Comparison of ENCODE assay signal across 8 mouse cellular contexts in genomic region chr19:10294631-10295562, GRCm38 (mm10). TPM values are rescaled to one million over a fixed set of nuclear protein-coding genes. Genes with fewer than 3 reads are reported as not detected.
DNase-seq lines count a peak whose midpoint lies in the region; ATAC-seq and TF ChIP-seq lines count a peak whose summit lies in the region.

No protein-coding gene starts in this region.

- no peak for ATAC-seq in intestine, postnatal 0 days
- peak; percentile 16; the same call in 1 of the 2 replicates for ATAC-seq in liver, embryonic 16.5 days (ENCODE audit: low read depth)
- no peak for ATAC-seq in stomach, embryonic 16.5 days (ENCODE audit: insufficient read depth, low FRiP score)

- peak overlapping the region; percentile 23; the same call in 1 of the 2 replicates for H3K9ac ChIP-seq in ES-Bruce4 (ENCODE audit: low read depth, poor library complexity, severe bottlenecking)
- H3K9ac ChIP-seq in heart, adult 2 months (ENCODE audit: low read depth, low read length) = peak overlapping the region; percentile 10; the same call in 1 of the 2 replicates
- H3K9ac ChIP-seq in intestine, postnatal 0 days (ENCODE audit: low read depth, low read length) = no peak overlapping the region
- H3K9ac ChIP-seq in liver, embryonic 16.5 days (ENCODE audit: low read depth, low read length) = no peak overlapping the region
- peak overlapping the region; percentile 57 for H3K9ac ChIP-seq in stomach, embryonic 16.5 days (ENCODE audit: low read length)

- H3K27ac ChIP-seq in ES-Bruce4 (ENCODE audit: insufficient read depth, low read length) = no peak overlapping the region
- H3K27ac ChIP-seq in bone marrow macrophage, adult 2 months (ENCODE audit: insufficient read depth, low read depth, low read length) = peak overlapping the region; percentile 56
- H3K27ac ChIP-seq in heart, adult 2 months = peak overlapping the region; percentile 78
- peak overlapping the region; percentile 66 for H3K27ac ChIP-seq in intestine, postnatal 0 days (ENCODE audit: low read depth, low read length)
- peak overlapping the region; percentile 25; the same call in 1 of the 2 replicates for H3K27ac ChIP-seq in liver, embryonic 16.5 days (ENCODE audit: low read length)
- H3K27ac ChIP-seq in stomach, embryonic 16.5 days (ENCODE audit: low read length) = peak overlapping the region; percentile 96

- no peaks in the 10 kb centered on the region for H3K79me2 ChIP-seq in heart, adult 2 months (replicated peaks; ENCODE audit: control insufficient read depth, insufficient read depth, low read length)

- H3K36me3 ChIP-seq in ES-Bruce4 (ENCODE audit: control insufficient read depth, insufficient read depth, low read length, poor library complexity, severe bottlenecking) = no peaks in the 10 kb centered on the region
- no peaks in the 10 kb centered on the region for H3K36me3 ChIP-seq in heart, adult 2 months (ENCODE audit: control insufficient read depth, insufficient read depth, low read length)
- H3K36me3 ChIP-seq in intestine, postnatal 0 days (ENCODE audit: control insufficient read depth, insufficient read depth) = no peaks in the 10 kb centered on the region
- H3K36me3 ChIP-seq in liver, embryonic 16.5 days (ENCODE audit: control insufficient read depth, insufficient read depth) = no peaks in the 10 kb centered on the region
- H3K36me3 ChIP-seq in stomach, embryonic 16.5 days (ENCODE audit: control insufficient read depth, insufficient read depth, low read length) = no peaks in the 10 kb centered on the region

- DNase-seq in heart, adult 2 months = peak; percentile 66 to 76
- DNase-seq in ovary, postnatal 10 days (ENCODE audit: low spot score) = no peak
- DNase-seq in left cerebral cortex, adult 11 months (ENCODE audit: low spot score) = no peak

- H3K27me3 ChIP-seq in ES-Bruce4 (ENCODE audit: control insufficient read depth, insufficient read depth, low read length, poor library complexity, severe bottlenecking) = no peaks in the 10 kb centered on the region
- H3K27me3 ChIP-seq in heart, adult 2 months (ENCODE audit: control insufficient read depth, insufficient read depth, low read length) = no peaks in the 10 kb centered on the region
- H3K27me3 ChIP-seq in intestine, postnatal 0 days (replicated peaks; ENCODE audit: control insufficient read depth, insufficient read depth, low read length) = no peaks in the 10 kb centered on the region
- no peaks in the 10 kb centered on the region for H3K27me3 ChIP-seq in liver, embryonic 16.5 days (ENCODE audit: control insufficient read depth, insufficient read depth, low read depth, low read length)
- H3K27me3 ChIP-seq in stomach, embryonic 16.5 days (ENCODE audit: control insufficient read depth, insufficient read depth, low read length) = no peaks in the 10 kb centered on the region

- no peaks in the 10 kb centered on the region for H3K4me1 ChIP-seq in ES-Bruce4 (ENCODE audit: control insufficient read depth, insufficient read depth, low read length)
- H3K4me1 ChIP-seq in bone marrow macrophage, adult 2 months (ENCODE audit: control insufficient read depth, insufficient read depth, low read length) = peaks cover 55% of the 10 kb centered on the region
- H3K4me1 ChIP-seq in heart, adult 2 months (ENCODE audit: control insufficient read depth, insufficient read depth, low read length) = peaks cover 33% of the 10 kb centered on the region
- H3K4me1 ChIP-seq in intestine, postnatal 0 days (replicated peaks; ENCODE audit: control insufficient read depth, insufficient read depth, low read length) = peaks cover 28% of the 10 kb centered on the region
- peaks cover 4% of the 10 kb centered on the region for H3K4me1 ChIP-seq in liver, embryonic 16.5 days (ENCODE audit: control insufficient read depth, low read depth, low read length)
- H3K4me1 ChIP-seq in stomach, embryonic 16.5 days (ENCODE audit: control insufficient read depth, insufficient read depth, low read length) = peaks cover 66% of the 10 kb centered on the region

- TF ChIP-seq EP300 in ES-Bruce4 (IDR thresholded peaks at IDR 0.05; ENCODE audit: insufficient read depth, low read depth, low read length) = no peak
- TF ChIP-seq EP300 in heart, adult 2 months (IDR thresholded peaks at IDR 0.05; ENCODE audit: insufficient read depth, low read depth, low read length) = 0 out of 2 replicates have a peak, but pooled peaks have one; percentile 26

- TF ChIP-seq CTCF in ES-Bruce4 (IDR thresholded peaks at IDR 0.05; ENCODE audit: low read depth, low read length) = no peak
- no peak for TF ChIP-seq CTCF in bone marrow macrophage, adult 2 months (IDR thresholded peaks at IDR 0.05; ENCODE audit: low read depth, low read length)
- TF ChIP-seq CTCF in heart, adult 2 months (IDR thresholded peaks at IDR 0.05) = no peak
- TF ChIP-seq CTCF in intestine, postnatal 0 days (IDR thresholded peaks at IDR 0.05; ENCODE audit: low read depth) = peak; percentile 30; the same call in 1 of the 2 replicates

- H3K4me2 ChIP-seq in intestine, postnatal 0 days (replicated peaks; ENCODE audit: low read depth) = peak overlapping the region; percentile 21; the same call in 1 of the 2 replicates
- H3K4me2 ChIP-seq in liver, embryonic 16.5 days (ENCODE audit: low read depth, low read length) = no peak overlapping the region
- 0 out of 2 replicates have a peak overlapping the region, but pooled peaks have one; percentile 5 for H3K4me2 ChIP-seq in stomach, embryonic 16.5 days (ENCODE audit: low read depth, low read length)

- H3K4me3 ChIP-seq in ES-Bruce4 (ENCODE audit: low read depth, low read length) = 0 out of 2 replicates have a peak overlapping the region, but pooled peaks have one; percentile 12
- H3K4me3 ChIP-seq in bone marrow macrophage, adult 2 months (ENCODE audit: insufficient read depth, low read length) = no peak overlapping the region
- H3K4me3 ChIP-seq in heart, adult 2 months = no peak overlapping the region
- H3K4me3 ChIP-seq in intestine, postnatal 0 days (ENCODE audit: low read depth, low read length) = no peak overlapping the region
- no peak overlapping the region for H3K4me3 ChIP-seq in liver, embryonic 16.5 days (ENCODE audit: low read depth, low read length)
- no peak overlapping the region for H3K4me3 ChIP-seq in stomach, embryonic 16.5 days (replicated peaks; ENCODE audit: low read length)

- H3K9me3 ChIP-seq in ES-Bruce4 (replicated peaks; ENCODE audit: control insufficient read depth, insufficient read depth, low read length, poor library complexity, severe bottlenecking) = no peaks in the 10 kb centered on the region
- no peaks in the 10 kb centered on the region for H3K9me3 ChIP-seq in intestine, postnatal 0 days (ENCODE audit: control insufficient read depth)
- no peaks in the 10 kb centered on the region for H3K9me3 ChIP-seq in liver, embryonic 16.5 days (replicated peaks; ENCODE audit: control insufficient read depth, low read length)
- H3K9me3 ChIP-seq in stomach, embryonic 16.5 days (replicated peaks; ENCODE audit: control insufficient read depth, low read length) = no peaks in the 10 kb centered on the region

- no peak for TF ChIP-seq POLR2A in ES-Bruce4 (IDR thresholded peaks at IDR 0.05; ENCODE audit: insufficient read depth, low read length)
- TF ChIP-seq POLR2A in bone marrow macrophage, adult 2 months (IDR thresholded peaks at IDR 0.05; ENCODE audit: borderline replicate concordance, low read depth, low read length) = no peak
- TF ChIP-seq POLR2A in heart, adult 2 months (IDR thresholded peaks at IDR 0.05; ENCODE audit: insufficient read depth, low read depth, low read length) = 0 out of 2 replicates have a peak, but pooled peaks have one; percentile 35

- 49% methylated on average over 20 of the region's 20 CpGs for WGBS in heart, adult 2 months
- 46% methylated on average over 20 of the region's 20 CpGs for WGBS in intestine, postnatal 0 days
- 36% methylated on average over 20 of the region's 20 CpGs for WGBS in liver, embryonic 16.5 days (ENCODE audit: insufficient replicate concordance)
- 49% methylated on average over 20 of the region's 20 CpGs for WGBS in stomach, embryonic 16.5 days

- intact Hi-C loops in heart, adult 2 months (cut with DNase I) = no loop called here

RNA-seq across cellular contexts. Expression of gene Dagla, which starts 9.8 kb away (rescaled TPM):
- 1.2 and 1.6 TPM in 2 replicates for polyA plus RNA-seq in ES-Bruce4 (2011; ENCODE audit: insufficient read depth, insufficient read length, low read depth, missing spikeins)
- polyA plus RNA-seq in bone marrow macrophage, adult 2 months (2012; ENCODE audit: insufficient read depth, insufficient read length, missing spikeins) = 2.8 and 3.2 TPM in 2 replicates
- total RNA-seq in heart, adult 2 months (2021) = 1 to 10 TPM; 2.5 to 3.3 TPM
- 4.8 and 5.7 TPM in 2 replicates for polyA plus RNA-seq in heart, adult 2 months (2012; rRNA removed)
- 1.3 TPM in 2 replicates for polyA plus RNA-seq in intestine, postnatal 0 days (2015; fragmentation: Nextera tagmentation; extraction: Ambion mirVana)
- polyA plus RNA-seq in liver, embryonic 16.5 days (2015; fragmentation: Nextera tagmentation; extraction: Ambion mirVana) = 0.27 and 0.32 TPM in 2 replicates
- polyA plus RNA-seq in stomach, embryonic 16.5 days (2015; fragmentation: Nextera tagmentation; extraction: Ambion mirVana) = 2.9 and 3.4 TPM in 2 replicates

RNA-seq across cellular contexts. Expression of gene Myrf, which starts 54.3 kb away (rescaled TPM):
- 15.0 and 15.9 TPM in 2 replicates for polyA plus RNA-seq in ES-Bruce4 (2011; ENCODE audit: insufficient read depth, insufficient read length, low read depth, missing spikeins)
- polyA plus RNA-seq in bone marrow macrophage, adult 2 months (2012; ENCODE audit: insufficient read depth, insufficient read length, missing spikeins) = 0.12 TPM in 1 of 2 replicates, not detected in the other
- total RNA-seq in heart, adult 2 months (2021) = 1 to 10 TPM; 3.9 to 4.7 TPM
- polyA plus RNA-seq in heart, adult 2 months (2012; rRNA removed) = 6.0 and 6.5 TPM in 2 replicates
- 4.1 and 4.5 TPM in 2 replicates for polyA plus RNA-seq in intestine, postnatal 0 days (2015; fragmentation: Nextera tagmentation; extraction: Ambion mirVana)
- 3.1 and 3.9 TPM in 2 replicates for polyA plus RNA-seq in liver, embryonic 16.5 days (2015; fragmentation: Nextera tagmentation; extraction: Ambion mirVana)
- polyA plus RNA-seq in stomach, embryonic 16.5 days (2015; fragmentation: Nextera tagmentation; extraction: Ambion mirVana) = 16.6 and 17.6 TPM in 2 replicates

Comparison
In these comparisons a context has a peak if more than half of its experiments do, and no peak if none do; other contexts are left out.
1. H3K9ac ChIP-seq: peak in ES-Bruce4 (single experiment), heart, adult 2 months (single experiment) and stomach, embryonic 16.5 days (single experiment); none in intestine, postnatal 0 days (single experiment) and liver, embryonic 16.5 days (single experiment).
2. DNase-seq: peak in heart, adult 2 months (2 of 2); none in ovary, postnatal 10 days (single experiment) and left cerebral cortex, adult 11 months (single experiment).